Mouse (Mus musculus) neutrophil, adult 59 days (primary cell): ENCODE results near the gene Olfr16. TPM values are rescaled to one million over a fixed set of nuclear protein-coding genes. Genes with fewer than 3 reads are reported as not detected.

Source experiments
- total RNA-seq, 2 experiments: library from RNA; stranded (reverse); gene quantifications; 1 replicate in 1 of 2; 2 replicates in 1 of 2; pipeline ENCODE4 v1.2.4; 2023

Gene Olfr16
- not detected for total RNA-seq

GRCm38 (mm10) chr1:172950160-172950559 lies at the start of gene Olfr16:
Gene Olfr16, plus strand, starts transcription at chr1:172950409.

Other genes starting within 250 kb of the Olfr16 start
- gene Apcs, start 55.4 kb upstream of the Olfr16 start, total RNA-seq = not detected
- gene Olfr1408, start 187.0 kb downstream of the Olfr16 start, total RNA-seq = not detected
- gene Olfr1406, start 240.2 kb downstream of the Olfr16 start, total RNA-seq = not detected
- not detected for gene Olfr218, start 247.4 kb downstream of the Olfr16 start, total RNA-seq